Mouse (Mus musculus): ENCODE measurements around the gene Rab8b.
A peak's percentile ranks its signal among the peaks of the same experiment; 100 is the strongest.
"Not testable (repeated sequence)": the region's sequence is repeated elsewhere in the genome, so short reads cannot be mapped to it uniquely, and the experiment has no call there.

Gene Rab8b

DNA sequence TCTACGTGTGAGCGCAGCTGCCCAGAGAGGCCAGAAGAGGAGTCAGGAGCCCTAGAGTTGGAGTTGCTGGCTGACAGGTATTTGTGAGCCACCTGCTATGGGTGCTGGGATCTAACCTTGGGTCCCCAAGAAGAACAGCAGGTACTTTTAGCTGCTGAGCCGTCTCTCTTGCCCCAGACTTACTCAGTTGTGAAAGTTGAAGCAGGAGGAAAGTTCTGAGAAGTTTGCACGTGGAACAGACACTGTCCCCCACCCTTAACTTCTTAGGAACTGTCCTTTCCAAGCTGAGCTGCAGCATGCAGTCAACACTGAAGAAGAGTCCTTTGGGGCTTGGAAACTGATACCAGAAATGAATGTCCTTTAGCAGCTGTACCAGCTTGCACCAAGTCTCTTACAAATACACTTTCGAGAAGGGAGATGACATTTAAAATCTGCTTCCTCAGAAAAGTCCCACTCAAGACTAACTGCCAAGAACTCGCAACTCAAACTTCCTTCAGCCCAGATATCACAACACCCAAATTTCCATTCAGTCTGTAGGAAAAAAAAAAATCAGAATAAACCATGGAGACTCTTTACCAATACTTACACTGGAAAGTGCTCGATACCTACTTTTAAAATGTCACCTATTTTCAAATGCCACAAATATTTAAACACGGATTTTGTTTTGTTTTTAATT lies 2.1 kb downstream of the Rab8b start:
- DNase-seq (ENCODE audit: low read depth), result no peak

- peak; percentile 50 for DNase-seq (ENCODE audit: low read depth)
These were observed 3.4 kb downstream of the Rab8b start for GRCm38 (mm10) chr9:66915869-66916785.

GRCm38 (mm10) chr9:66915401-66915800 lies 4.1 kb downstream of the Rab8b start:
- no peak for DNase-seq (ENCODE audit: low read depth)

GRCm38 (mm10) chr9:66914540-66914939 lies 4.9 kb downstream of the Rab8b start:
- no peak for DNase-seq (ENCODE audit: low read depth)

DNA sequence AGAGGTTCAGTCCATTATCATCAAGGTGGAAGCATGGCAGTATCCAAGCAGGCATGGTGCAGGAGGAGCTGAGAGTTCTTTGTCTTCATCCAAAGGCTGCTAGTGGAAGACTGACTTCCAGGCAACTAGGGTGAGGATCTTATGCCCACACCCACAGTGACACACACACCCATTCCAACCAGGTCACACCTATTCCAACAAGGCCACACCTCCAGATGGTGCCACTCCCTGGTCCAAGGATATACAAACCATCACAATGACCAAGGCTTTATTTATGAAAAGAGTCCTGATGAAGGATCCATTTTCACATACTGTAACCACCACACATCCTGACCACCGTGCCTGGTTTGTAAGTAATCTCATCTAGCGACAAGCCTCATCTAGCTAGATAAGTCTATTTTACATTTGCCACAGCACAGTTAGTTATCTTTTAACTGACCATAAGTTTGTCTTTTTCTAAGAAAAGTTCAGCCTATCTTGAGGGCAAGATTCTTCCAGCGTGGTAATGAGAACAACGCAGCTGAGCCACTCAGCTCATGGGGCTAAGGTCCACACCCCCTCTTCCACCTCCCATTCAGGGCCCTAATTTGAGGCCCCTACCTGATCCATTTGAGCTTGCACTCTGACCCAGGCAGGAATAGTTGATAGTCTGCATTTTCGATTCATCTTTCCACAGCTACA lies 6.1 kb downstream of the Rab8b start:
- DNase-seq (ENCODE audit: low read depth), result not testable (repeated sequence)

- no peak for DNase-seq (ENCODE audit: low read depth)
These were observed 7.2 kb downstream of the Rab8b start for GRCm38 (mm10) chr9:66912304-66912703.

DNA sequence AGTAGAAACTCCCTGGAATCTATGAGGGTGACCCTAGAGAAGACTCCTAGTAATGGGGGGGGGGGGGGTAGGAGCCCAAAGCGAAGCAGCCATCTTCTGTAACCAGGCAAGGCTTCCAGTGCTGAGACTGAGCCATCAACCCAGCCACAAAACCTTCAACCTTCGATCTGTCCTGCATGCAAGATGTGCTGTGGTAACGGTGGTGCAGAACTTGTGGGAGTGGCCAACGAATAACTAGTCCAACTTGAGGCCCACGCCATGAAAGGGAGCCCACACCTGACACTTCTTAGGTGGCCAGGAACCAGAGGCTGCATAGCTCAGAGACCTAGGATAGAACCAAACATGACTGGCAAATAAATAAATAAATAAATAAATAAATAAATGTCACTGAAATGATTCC lies 8.8 kb downstream of the Rab8b start:
- DNase-seq (ENCODE audit: low read depth), result no peak

- no peak for DNase-seq (ENCODE audit: low read depth)
These were observed 9.6 kb downstream of the Rab8b start for GRCm38 (mm10) chr9:66909922-66910321.

- no peak for DNase-seq (ENCODE audit: low read depth)
These were observed 11.6 kb downstream of the Rab8b start for GRCm38 (mm10) chr9:66907746-66908397.

GRCm38 (mm10) chr9:66907126-66907525 lies 12.4 kb downstream of the Rab8b start:
- DNase-seq (ENCODE audit: low read depth), result no peak

DNA sequence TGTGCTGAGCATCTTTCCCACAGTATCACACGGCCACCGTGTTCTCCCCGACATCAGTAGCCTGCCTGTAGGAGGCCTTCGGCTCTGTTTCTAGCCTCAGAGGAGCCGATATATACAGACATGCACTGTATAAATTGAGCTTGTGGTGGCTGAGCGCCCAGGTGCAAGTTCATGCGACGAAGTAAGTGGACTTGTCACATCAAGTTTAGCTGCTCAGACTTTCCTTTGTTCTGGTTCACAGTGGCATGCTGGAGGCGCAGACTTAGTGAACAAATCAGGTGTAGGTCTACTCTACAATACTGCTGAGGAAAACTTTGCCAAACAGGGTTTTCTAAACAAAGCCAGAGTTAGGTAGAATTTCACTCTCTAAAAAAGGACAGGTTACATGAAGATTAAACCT lies 13.5 kb downstream of the Rab8b start:
- DNase-seq (ENCODE audit: low read depth), result no peak

- no peak for DNase-seq (ENCODE audit: low read depth)
These were observed 20.0 kb downstream of the Rab8b start for GRCm38 (mm10) chr9:66899526-66899925.

- no peak for DNase-seq (ENCODE audit: low read depth)
These were observed 20.4 kb downstream of the Rab8b start for GRCm38 (mm10) chr9:66899072-66899471.

- DNase-seq (ENCODE audit: low read depth), result no peak
These were observed 21.6 kb downstream of the Rab8b start for GRCm38 (mm10) chr9:66897851-66898250.

DNA sequence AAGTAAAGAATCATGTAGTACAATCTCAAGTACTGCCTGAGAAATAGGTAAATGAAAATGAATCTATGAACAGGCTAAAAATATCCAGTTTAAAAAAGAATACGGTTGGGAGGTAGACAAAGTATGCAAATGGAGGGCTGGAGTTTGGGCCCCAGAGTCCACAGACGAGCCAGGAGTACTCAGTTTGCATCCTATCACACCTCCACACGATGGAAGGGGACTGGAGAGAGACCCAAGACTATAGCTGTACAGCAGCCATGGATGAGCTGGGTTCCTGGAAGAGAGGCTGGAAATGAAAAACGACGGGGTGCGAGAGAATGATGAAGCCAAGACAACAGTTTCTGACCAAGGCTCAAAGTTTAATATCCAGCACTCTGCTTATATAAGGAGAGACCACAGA lies 22.5 kb downstream of the Rab8b start:
- no peak for DNase-seq (ENCODE audit: low read depth)

DNA sequence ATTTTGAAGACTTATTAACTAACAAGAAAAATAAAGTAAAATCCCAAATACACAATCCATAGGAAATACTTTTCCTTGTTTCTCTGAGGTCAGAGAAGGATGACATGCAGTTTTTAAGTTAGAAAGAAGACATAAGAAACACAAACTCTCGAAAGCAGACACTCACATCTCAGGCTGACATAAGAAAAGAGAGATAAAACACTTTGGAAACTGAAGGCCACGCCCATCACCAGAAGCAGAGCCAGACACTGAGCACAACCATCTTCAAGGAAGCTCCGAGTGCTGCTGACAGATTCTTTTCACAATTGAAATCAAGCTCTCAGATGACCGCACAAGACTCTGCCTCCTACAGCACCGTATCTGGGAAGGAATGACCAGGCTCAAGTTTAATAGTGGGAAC lies 23.5 kb downstream of the Rab8b start:
- no peak for DNase-seq (ENCODE audit: low read depth)

DNA sequence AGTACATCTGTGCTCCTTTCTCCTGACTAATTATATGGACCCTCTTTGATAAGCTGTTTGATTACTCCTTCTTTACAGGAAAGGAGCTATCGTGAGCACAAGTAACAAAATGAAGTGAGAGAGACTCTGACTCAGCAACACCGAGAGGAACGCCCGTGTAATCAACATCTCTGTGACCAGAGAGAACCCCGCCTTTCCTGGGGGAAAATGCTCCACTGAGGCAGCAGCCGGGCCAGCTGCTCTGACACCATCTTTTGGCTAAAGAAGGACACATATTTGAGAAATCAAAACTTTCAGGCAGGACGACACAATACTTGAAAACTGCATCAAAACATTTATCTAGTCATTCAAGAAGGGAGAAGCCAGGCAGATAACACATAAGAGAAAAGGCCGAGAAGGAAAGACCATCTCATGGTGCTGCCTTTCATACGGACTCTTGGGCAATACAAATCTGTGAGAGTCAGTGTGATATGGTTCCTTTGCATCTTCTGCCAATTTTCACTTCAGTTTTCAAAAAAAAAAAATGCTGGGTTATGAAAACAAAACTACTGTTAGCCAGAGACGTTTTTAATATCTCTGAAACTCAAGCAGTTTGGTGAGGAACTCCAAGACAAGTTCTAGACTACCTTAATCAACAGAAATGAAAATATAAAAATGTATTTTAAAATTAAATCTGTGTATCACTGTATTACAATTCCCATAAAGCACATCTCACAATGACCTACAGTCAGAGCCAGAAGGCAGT lies 24.3 kb downstream of the Rab8b start:
- no peak for DNase-seq (ENCODE audit: low read depth)

GRCm38 (mm10) chr9:66894421-66894820 lies 25.1 kb downstream of the Rab8b start:
- no peak for DNase-seq (ENCODE audit: low read depth)

DNA sequence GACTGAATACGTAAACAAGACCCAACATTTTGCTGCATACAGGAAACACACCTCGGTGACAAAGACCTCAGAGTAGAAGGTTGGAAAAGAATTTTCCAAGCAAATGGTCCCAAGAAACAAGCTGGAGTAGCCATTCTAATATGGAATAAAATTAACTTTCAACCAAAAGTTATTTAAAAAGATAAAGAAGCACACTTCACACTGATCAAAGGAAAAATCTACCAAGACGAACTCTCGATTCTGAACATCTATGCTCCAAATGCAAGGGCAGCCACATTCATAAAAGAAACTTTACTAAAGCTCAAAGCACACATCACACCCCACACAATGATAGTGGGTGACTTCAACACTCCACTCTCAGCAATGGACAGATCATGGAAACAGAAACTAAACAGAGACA lies 27.0 kb downstream of the Rab8b start:
- DNase-seq (ENCODE audit: low read depth), result not testable (repeated sequence)

- no peak for DNase-seq (ENCODE audit: low read depth)
These were observed 31.4 kb downstream of the Rab8b start for GRCm38 (mm10) chr9:66887960-66888610.

- no peak for DNase-seq (ENCODE audit: low read depth)
These were observed 32.1 kb downstream of the Rab8b start for GRCm38 (mm10) chr9:66887301-66887902.
